Mouse (Mus musculus) lung, embryonic 16.5 days (tissue): ENCODE measurements at regions not wholly inside any gene's neighbourhood (a gene's known extent, or its start where the extent isn't known, plus 50 kb on each side); places are given as distances from the start of the nearest gene placed in this dataset.
A peak's percentile ranks its signal among the peaks of the same experiment; 100 is the strongest.

Source experiments
- ATAC-seq: fragments of 200-750 bp; cut with Nextera tagmentation; 2 replicates; pipeline ENCODE4 v1.8.0; 2017; ENCODE audit warnings: low read depth, mild to moderate bottlenecking, moderate library complexity
- H3K27ac ChIP-seq: fragments of 300-500 bp; sonication (generic); 2 replicates; pipeline ENCODE4 v1.5.1; 2014; ENCODE audit warnings: mild to moderate bottlenecking, control low read depth, low read length
- H3K27me3 ChIP-seq: fragments of 300-500 bp; sonication (generic); 2 replicates; pipeline ENCODE4 v1.6.1; 2014; ENCODE audit warnings: low read depth, low read length, mixed read lengths; ENCODE audit not compliant: control insufficient read depth, insufficient read depth
- H3K36me3 ChIP-seq: fragments of 300-500 bp; sonication (generic); 2 replicates; pipeline ENCODE4 v1.6.1; 2014; ENCODE audit warnings: low read length; ENCODE audit not compliant: control insufficient read depth, insufficient read depth
- H3K4me1 ChIP-seq: fragments of 300-500 bp; sonication (generic); replicated peaks from 2 replicates; pipeline ENCODE4 v1.6.1; 2014; ENCODE audit warnings: low read length, mixed read lengths; ENCODE audit not compliant: control insufficient read depth, insufficient read depth
- H3K4me2 ChIP-seq: fragments of 300-500 bp; sonication (generic); 2 replicates; pipeline ENCODE4 v1.6.1; 2014; ENCODE audit warnings: low read depth, low read length, control low read depth
- H3K4me3 ChIP-seq: fragments of 300-500 bp; sonication (generic); 2 replicates; pipeline ENCODE4 v1.5.1; 2014; ENCODE audit warnings: mild to moderate bottlenecking, low read length, control low read depth
- H3K9ac ChIP-seq: fragments of 300-500 bp; sonication (generic); 2 replicates; pipeline ENCODE4 v1.6.1; 2014; ENCODE audit warnings: low read length, control low read depth
- H3K9me3 ChIP-seq: fragments of 300-500 bp; sonication (generic); 2 replicates; pipeline ENCODE4 v1.6.1; 2016; ENCODE audit warnings: low read length; ENCODE audit not compliant: control insufficient read depth
- WGBS: fragments of 180-500 bp; shearing (Covaris S2); extraction: QIAGEN DNeasy Blood & Tissue Kit; methylation state at CpG from one replicate; pipeline ENCODE4 v1.1.7; 2014; 5-methylcytosine and 5-hydroxymethylcytosine counted together

GRCm38 (mm10) chr1:183600466-183600865, 182.5 kb downstream of the Hhipl2 start:
- Histone ChIP-seq H3K9me3 (no peaks in the 10 kb centered on the region), H3K4me2 (no peak overlapping the region), H3K4me1 (no peaks in the 10 kb centered on the region), H3K27ac (no peak overlapping the region), H3K27me3 (no peaks in the 10 kb centered on the region), H3K36me3 (no peaks in the 10 kb centered on the region), H3K9ac (no peak overlapping the region), H3K4me3 (no peak overlapping the region)
- ATAC-seq, result no peak
- 53% methylated on average over 8 of the region's 8 CpGs for WGBS

GRCm38 (mm10) chr1:183611966-183612694, 194.1 kb downstream of the Hhipl2 start:
- no peaks in the 10 kb centered on the region for H3K27me3 ChIP-seq
- no peak overlapping the region for H3K9ac ChIP-seq
- no peaks in the 10 kb centered on the region for H3K36me3 ChIP-seq
- no peak overlapping the region for H3K4me3 ChIP-seq
- WGBS, result 67% methylated on average over 8 of the region's 8 CpGs
- no peaks in the 10 kb centered on the region for H3K9me3 ChIP-seq
- H3K4me1 ChIP-seq, result no peaks in the 10 kb centered on the region
- H3K27ac ChIP-seq, result no peak overlapping the region
- no peak overlapping the region for H3K4me2 ChIP-seq
- no peak for ATAC-seq

- 65% methylated on average over 9 of the region's 9 CpGs for WGBS
- ATAC-seq, result no peak
- H3K9ac ChIP-seq, result no peak overlapping the region
- H3K27me3 ChIP-seq, result no peaks in the 10 kb centered on the region
- H3K27ac ChIP-seq, result no peak overlapping the region
- H3K4me1 ChIP-seq, result no peaks in the 10 kb centered on the region
- no peak overlapping the region for H3K4me3 ChIP-seq
- no peaks in the 10 kb centered on the region for H3K9me3 ChIP-seq
- no peak overlapping the region for H3K4me2 ChIP-seq
- no peaks in the 10 kb centered on the region for H3K36me3 ChIP-seq
Measured at GRCm38 (mm10) chr1:183619451-183620059, 201.5 kb downstream of the Hhipl2 start.

- Histone ChIP-seq H3K27me3 (no peaks in the 10 kb centered on the region), H3K4me3 (no peak overlapping the region), H3K4me2 (no peak overlapping the region), H3K36me3 (no peaks in the 10 kb centered on the region), H3K9ac (no peak overlapping the region), H3K9me3 (no peaks in the 10 kb centered on the region), H3K4me1 (no peaks in the 10 kb centered on the region), H3K27ac (no peak overlapping the region)
- 72% methylated on average over 4 of the region's 4 CpGs for WGBS
- ATAC-seq, result no peak
Measured at GRCm38 (mm10) chr1:183622341-183622740, 204.3 kb downstream of the Hhipl2 start.

- no peak overlapping the region for H3K9ac ChIP-seq
- ATAC-seq, result no peak
Measured at GRCm38 (mm10) chr1:183624266-183624665, 206.3 kb downstream of the Hhipl2 start.

GRCm38 (mm10) chr1:183633810-183634209, 215.8 kb downstream of the Hhipl2 start:
- Histone ChIP-seq H3K4me1 (peaks cover under 1% of the 10 kb centered on the region), H3K27ac (no peak overlapping the region), H3K9me3 (no peaks in the 10 kb centered on the region), H3K4me2 (no peak overlapping the region), H3K9ac (no peak overlapping the region), H3K36me3 (no peaks in the 10 kb centered on the region), H3K27me3 (0 out of 2 replicates have a peak, but pooled peaks cover 3% of the 10 kb centered on the region), H3K4me3 (no peak overlapping the region)
- 74% methylated on average over 6 of the region's 6 CpGs for WGBS
- ATAC-seq, result no peak

More at GRCm38 (mm10) chr1:183624266-183624665, 206.3 kb downstream of the Hhipl2 start:
- Histone ChIP-seq H3K9me3 (no peaks in the 10 kb centered on the region), H3K4me2 (no peak overlapping the region), H3K27ac (no peak overlapping the region), H3K4me3 (no peak overlapping the region), H3K27me3 (no peaks in the 10 kb centered on the region), H3K4me1 (no peaks in the 10 kb centered on the region), H3K36me3 (no peaks in the 10 kb centered on the region)
- WGBS, result 44% methylated on average over 1 of the region's 1 CpGs

- H3K36me3 ChIP-seq, result no peaks in the 10 kb centered on the region
- H3K4me3 ChIP-seq, result no peak overlapping the region
- H3K4me1 ChIP-seq, result peaks cover 5% of the 10 kb centered on the region
- no peaks in the 10 kb centered on the region for H3K9me3 ChIP-seq
- H3K9ac ChIP-seq, result no peak overlapping the region
- no peak overlapping the region for H3K4me2 ChIP-seq
- H3K27me3 ChIP-seq, result 0 out of 2 replicates have a peak, but pooled peaks cover 3% of the 10 kb centered on the region
- no peak overlapping the region for H3K27ac ChIP-seq
- no peak for ATAC-seq
- WGBS, result 90% methylated on average over 1 of the region's 1 CpGs
Measured at GRCm38 (mm10) chr1:183634836-183635235, 216.8 kb downstream of the Hhipl2 start.

- Histone ChIP-seq H3K9me3 (no peaks in the 10 kb centered on the region), H3K4me1 (peaks cover 5% of the 10 kb centered on the region), H3K9ac (no peak overlapping the region), H3K36me3 (no peaks in the 10 kb centered on the region), H3K27ac (no peak overlapping the region), H3K4me3 (no peak overlapping the region), H3K4me2 (no peak overlapping the region), H3K27me3 (0 out of 2 replicates have a peak, but pooled peaks cover 3% of the 10 kb centered on the region)
- 85% methylated on average over 8 of the region's 8 CpGs for WGBS
- ATAC-seq, result no peak
Measured at GRCm38 (mm10) chr1:183637214-183637613, 219.2 kb downstream of the Hhipl2 start.

GRCm38 (mm10) chr1:183639332-183639731, 221.3 kb downstream of the Hhipl2 start:
- 0 out of 2 replicates have a peak, but pooled peaks cover 3% of the 10 kb centered on the region for H3K27me3 ChIP-seq
- peak; percentile 29; the same call in 1 of the 2 replicates for ATAC-seq
- H3K27ac ChIP-seq, result no peak overlapping the region
- H3K4me1 ChIP-seq, result peaks cover 11% of the 10 kb centered on the region
- no peak overlapping the region for H3K4me3 ChIP-seq
- no peaks in the 10 kb centered on the region for H3K36me3 ChIP-seq
- no peak overlapping the region for H3K4me2 ChIP-seq
- no peaks in the 10 kb centered on the region for H3K9me3 ChIP-seq
- no peak overlapping the region for H3K9ac ChIP-seq
- 27% methylated on average over 7 of the region's 7 CpGs for whole genome bisulfite sequencing
